Mouse (Mus musculus) liver, embryonic 14.5 days (tissue): Measurements from ENCODE around the gene Ptcra.

ENCODE experiments used
- CTCF ChIP-seq: IDR thresholded peaks from 2 replicates; pipeline ENCODE4 v1.5.1; 2016; ENCODE audit warnings: antibody characterized with exemption, low read depth, control low read depth
- EP300 ChIP-seq: IDR thresholded peaks from 2 replicates; pipeline ENCODE4 v1.6.1; 2016; ENCODE audit warnings: antibody characterized with exemption, low read depth

DNA sequence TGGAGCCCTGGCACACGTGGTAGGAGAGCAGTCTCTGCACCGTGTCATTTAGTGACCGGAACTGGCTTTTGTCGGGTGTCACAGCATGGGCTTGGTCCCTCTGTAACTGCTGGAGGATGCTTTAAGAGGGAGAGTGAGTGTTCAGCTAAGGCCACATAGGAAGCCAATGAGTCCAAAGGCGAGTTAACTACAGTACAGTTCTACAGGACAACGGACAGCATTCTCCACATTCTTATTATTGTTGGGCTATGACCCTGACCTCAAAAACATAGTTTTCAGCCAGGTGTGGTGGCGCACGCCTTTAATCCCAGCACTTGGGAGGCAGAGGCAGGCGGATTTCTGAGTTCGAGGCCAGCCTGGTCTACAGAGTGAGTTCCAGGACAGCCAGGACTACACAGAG lies 44.9 kb upstream of the Ptcra start:
- no peak for TF ChIP-seq CTCF
- TF ChIP-seq EP300: no peak
